Mouse (Mus musculus) heart, adult 8-10 months (tissue): ENCODE measurements at regions not wholly inside any gene's neighbourhood (a gene's known extent, or its start where the extent isn't known, plus 50 kb on each side); places are given as distances from the start of the nearest gene placed in this dataset.

Experiments used
- DNase-seq: peaks from one replicate; pipeline ENCODE4 v3.0.0; 2022; ENCODE audit warnings: low spot score

DNA sequence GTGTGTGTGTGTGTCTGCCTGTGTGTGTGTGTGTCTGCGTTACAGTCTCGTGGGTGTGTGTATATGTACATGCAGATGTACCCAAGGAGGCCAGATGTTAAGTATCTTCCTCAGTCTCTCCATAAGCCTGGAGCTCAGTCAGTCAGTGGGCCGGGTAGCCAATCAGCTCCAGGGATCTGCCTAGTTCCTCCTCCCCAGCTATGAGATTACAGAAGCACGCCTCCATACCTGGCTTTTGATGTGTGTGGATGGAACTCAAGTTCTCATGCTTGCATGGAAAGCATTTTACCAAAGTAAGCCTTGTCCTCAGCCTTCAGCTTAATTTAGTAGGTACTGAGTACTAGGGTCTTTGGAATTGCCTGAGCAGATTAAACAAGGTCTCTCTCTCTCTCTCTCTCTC is 91.0 kb upstream of the Cadm1 start:
- DNase-seq: no peak

DNA sequence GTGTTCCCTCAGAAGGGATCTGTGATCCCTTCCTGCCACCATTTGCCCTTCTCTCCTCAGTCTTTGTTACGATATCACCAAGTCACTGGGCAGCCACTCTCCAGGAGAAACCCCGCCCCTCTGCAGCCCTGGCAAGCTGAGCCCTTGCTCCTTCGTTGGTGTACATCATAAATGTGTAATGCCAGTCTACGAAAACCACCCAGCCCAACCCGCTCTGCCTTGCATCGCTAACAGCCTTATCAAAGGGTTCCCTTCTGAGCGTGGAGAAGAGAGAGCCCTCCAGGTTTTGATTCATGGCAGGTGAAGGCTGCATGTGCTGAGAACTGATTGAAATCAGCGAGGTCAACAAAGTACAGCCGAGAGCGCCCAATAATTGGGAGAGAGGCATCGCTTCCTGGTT is 90.5 kb upstream of the Cadm1 start:
- DNase-seq: no peak

DNA sequence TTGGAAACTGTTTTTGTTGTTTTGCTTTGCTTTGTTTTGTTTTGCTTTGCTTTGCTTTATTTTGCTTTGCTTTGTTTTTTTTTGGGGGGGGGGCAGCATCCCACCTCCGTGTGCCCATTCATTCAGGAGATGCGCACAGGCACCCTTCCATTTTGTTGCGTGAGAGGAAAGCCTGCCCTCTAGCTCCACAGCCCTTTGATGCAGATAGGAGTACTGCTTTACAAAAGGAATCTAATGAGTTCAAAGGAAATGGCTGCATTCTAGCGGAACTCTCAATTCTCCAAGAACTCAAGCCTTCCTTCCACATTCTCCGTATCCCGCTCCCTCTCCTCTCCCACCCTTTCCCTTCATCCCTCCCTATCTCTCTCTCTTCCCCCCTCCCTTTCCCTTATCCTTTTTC is 89.8 kb upstream of the Cadm1 start:
- no peak for DNase-seq

DNA sequence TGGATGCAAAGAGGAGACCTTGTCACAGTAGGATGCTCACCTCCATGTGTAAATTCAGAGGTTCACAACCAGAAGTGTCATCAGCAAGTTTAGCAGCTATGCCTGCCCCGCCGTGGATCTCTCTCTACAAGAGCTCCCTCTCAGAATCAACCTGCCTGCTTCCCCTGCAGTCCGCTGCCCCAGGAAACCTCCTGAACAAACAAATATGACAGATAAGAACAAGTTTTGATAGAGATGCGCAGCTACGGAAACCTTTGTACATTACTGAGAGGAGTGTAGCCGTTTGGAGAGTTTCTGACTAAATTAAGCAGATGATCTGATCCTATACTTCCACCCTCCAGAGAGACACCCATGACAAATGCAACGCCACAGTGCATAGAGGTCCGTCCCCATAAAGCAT is 88.8 kb upstream of the Cadm1 start:
- DNase-seq: no peak

DNA sequence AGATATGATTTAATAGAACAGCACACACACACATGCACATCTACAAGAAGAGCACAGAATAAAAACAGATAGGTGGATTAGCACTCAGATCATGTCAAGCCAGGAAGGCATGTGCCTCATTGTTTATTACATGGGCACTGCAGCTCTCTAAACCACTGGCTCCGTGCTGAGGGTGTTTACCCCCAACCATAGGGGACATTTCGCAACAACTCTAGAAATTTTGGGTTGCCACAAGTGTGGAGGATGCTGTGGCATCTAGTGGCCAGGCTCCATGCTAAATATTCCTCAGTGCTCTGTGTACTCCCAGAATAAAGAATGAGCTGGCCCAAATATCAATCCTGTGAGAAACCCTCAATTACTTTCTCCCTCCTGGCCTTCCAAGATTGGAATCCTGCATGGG is 85.8 kb upstream of the Cadm1 start:
- DNase-seq: no peak

DNA sequence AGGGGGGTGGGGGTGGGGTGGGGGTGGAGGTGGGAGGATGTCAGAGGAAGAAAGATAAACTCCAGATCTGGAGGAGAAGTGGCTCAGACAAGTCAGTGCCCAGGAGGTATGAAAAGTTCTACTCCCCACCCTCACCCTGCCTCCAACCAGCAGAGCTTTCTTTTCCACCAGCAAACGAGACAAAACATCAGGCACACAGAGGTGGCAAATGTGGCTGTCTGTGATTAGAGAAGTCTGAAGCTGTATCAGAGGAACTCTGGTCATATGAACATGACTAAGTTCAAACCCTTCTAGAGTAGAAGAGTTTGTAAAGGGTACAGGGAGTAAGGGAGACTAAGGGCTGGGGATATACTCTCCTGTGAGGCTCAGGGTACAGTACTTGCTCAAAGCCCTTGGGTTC is 85.2 kb upstream of the Cadm1 start:
- DNase-seq: no peak

DNA sequence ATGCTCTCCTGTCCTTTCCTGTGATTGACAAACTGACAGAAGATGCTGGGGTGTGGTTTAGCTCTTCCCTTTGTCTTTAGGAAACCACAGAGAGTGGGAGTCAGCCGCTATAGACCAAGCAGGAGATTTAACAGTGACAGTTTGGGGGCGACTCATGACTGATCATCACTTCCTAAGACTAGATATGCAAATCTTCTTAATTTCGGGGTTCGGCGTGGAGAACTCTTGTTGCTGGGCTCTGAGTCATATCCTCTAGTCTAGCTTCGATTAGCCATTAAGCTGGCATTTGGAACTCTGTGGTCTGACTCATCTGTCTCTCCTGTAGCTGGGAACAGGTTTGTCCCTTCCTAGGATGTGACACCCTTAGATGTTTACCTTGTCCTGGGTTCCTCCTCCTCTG is 84.6 kb upstream of the Cadm1 start:
- no peak for DNase-seq

DNA sequence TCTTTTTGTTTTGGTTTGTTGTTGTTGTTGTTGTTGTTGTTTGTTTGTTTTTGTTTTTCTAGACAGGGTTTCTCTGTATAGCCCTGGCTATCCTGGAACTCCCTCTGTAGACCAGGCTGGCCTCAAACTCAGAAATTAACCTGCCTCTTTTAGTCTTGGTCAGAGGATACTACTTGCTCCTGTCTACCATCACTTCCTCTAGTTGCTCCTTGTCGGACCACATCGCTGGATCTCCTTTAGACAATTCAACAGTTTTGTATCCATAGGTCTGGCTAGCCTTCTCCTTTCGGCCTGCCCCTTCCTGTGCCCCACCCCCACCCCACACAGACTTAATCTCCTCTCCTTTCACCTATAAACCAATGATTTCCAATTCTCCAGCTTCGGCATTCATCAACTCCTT is 77.2 kb upstream of the Cadm1 start:
- no peak for DNase-seq

DNA sequence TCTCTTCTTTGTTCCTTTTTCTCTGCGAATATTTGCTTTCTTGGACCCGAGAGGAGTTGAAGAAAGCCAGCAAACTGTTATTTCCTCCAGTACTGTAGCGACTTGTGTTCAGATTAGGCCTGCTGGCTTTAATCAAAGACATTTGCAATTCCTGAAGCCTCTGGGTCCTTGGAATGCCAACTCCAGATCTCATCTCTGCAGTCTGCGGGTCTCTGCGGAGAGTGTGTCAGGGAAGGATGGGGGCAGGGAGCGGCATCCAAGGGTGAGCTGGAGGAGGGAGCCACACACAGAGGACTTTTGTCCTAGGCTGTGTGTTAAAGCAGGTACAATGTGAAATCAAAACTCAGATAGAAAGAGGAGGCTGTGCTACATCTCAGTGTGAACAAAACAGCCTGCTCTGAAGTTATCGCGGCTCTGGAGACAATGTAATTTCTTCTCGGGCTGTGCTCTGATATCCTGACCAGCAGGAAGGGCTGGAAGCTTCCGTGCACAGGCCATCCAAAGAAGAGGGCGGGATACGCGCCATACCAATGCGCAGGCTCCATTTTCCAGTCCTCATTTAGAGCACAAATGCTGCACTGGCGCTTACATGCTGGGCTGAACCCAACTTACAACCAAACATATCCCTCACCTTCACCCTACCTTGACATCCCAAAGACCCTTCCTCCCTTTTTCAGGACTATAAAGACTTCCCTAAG is 71.1 kb upstream of the Cadm1 start:
- peak; percentile 42 for DNase-seq

DNA sequence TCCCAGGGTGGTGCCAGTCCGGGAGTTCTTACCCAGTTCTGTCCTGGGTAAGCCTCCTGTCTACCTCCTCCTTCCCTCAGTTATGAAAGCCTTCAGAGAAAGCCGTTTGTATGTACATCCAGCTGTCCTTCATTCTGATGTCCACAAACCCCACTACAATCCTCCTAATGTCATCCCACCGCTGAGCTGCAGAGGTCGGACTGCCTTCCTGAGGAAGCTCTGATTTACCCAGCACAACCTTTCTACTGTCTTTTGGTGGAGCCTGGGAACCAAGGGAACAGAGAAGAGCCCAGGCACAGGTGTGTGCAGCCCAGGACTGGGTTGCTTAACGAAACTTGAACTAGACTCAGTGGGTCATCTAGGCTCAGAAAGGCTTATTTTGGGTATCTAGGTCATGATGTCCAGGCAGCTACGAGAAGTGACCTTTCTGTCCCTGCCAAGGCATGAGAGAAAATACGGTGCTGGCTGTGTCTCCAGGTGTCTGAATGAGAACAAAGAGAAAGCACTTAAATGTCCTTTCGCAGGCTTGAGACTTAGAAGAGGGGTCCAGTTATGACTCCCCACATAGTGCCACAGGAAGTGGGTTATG is 70.4 kb upstream of the Cadm1 start:
- no peak for DNase-seq

DNA sequence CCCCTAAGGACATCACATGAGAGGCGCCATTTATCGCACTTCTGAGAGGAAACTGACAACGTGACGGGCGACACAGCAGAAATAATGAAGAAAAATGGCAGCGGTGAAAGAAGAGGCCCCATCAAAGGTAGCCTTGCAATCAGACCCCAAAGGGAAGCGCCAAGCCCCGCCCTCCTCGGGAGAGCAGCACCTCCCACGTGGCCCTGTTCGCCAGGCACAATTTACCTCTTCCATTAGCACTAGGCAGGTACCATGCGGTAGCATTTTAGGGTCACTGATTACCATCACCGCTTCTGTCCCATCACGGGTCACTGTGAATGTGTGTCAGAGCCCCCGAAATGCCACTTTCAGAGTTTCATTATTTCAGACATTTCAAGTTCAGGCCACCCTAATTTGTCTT is 69.7 kb upstream of the Cadm1 start:
- no peak for DNase-seq

DNA sequence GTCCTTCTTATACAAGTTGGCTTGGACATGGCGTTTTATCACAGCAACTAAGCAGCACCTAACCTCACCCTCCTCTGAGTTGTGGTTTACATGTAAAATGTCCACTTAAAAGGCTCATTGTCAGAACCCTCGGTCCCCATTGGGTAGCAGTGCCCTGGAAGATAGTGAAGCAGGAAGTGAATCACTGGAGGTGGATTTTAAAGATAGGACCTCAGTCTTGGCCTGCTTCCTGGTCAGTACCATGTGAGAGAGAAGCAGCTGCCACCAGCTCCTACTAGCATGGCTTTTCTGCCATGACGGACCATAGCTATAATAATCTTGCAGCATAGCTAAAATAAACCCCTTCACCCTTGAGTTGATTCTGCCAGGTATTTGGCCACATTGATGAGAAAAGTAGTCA is 68.1 kb upstream of the Cadm1 start:
- no peak for DNase-seq

DNA sequence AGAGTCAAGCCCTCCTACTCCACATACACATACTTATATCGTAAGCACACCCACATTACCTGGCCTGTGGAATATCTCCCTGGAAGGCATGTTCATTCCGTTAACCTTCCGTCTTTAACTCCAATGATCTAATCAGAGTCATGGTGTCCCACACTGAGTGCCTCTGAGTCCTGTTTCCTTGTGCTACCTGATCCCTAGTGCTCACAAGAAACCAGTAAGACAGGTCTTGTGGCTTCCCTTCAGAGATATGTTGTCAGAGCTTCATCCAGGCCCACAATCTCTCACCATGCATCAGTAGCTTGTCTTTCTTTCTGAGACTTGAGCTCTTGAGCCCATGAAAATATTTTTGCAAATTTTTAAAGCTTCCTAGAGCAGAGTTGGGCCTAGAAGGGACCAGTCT is 63.2 kb upstream of the Cadm1 start:
- DNase-seq: no peak

DNA sequence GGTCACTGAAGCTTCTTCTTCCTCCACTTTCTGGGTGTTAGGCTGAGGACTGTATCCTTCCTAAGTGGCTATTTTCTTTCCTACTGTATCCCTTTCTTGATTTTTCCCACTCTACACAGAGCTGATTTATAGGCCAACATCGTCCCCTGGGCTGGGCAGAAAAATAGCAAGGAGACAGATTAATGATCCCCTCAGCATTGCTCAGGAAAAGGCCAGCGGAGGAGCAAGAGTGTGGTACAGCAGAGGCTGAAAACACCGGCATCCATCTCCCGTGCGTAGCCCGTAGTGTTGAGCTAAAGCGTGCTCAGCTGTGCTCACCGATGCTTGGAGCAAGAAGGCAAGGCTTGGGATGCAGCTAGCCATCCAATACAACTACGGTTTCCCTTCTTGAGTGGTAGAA is 62.2 kb upstream of the Cadm1 start:
- DNase-seq: no peak

DNA sequence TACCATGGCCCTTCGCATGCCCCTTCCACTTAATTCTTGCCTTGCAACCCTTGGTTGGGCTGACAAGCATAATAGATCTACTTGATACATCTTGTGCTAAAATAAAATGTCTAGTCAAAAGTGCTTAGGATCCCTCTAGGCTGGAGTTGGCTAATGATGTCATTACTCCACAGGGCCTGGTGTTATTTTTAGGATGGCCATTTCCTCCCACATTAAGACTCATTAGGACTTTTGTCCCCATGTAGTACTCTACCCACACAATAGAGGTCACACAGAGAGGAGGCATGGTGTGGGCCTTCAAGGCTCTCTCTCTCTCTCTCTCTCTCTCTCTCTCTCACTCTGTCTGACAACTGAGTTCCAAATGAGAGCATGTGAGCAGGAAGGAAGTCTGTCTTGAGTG is 60.4 kb upstream of the Cadm1 start:
- no peak for DNase-seq

DNA sequence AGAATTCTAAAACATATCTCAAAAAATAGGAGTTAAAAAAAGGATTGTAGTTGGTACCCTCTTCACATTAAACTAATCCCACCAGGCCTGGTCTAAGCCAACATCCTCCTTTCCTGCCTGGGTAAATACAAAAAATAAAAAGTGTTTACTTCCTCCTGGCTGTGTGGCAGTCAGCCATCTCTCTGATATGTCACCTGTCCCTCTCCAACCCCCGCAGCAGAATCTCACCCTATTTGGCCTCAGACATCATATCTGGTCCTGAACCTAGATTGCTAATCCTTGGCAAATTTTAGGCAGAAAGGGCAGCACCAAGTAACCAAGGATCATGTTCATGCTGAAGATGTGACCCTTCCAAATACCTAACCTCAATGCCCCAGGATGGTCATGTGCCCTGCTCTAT is 59.2 kb upstream of the Cadm1 start:
- no peak for DNase-seq

DNA sequence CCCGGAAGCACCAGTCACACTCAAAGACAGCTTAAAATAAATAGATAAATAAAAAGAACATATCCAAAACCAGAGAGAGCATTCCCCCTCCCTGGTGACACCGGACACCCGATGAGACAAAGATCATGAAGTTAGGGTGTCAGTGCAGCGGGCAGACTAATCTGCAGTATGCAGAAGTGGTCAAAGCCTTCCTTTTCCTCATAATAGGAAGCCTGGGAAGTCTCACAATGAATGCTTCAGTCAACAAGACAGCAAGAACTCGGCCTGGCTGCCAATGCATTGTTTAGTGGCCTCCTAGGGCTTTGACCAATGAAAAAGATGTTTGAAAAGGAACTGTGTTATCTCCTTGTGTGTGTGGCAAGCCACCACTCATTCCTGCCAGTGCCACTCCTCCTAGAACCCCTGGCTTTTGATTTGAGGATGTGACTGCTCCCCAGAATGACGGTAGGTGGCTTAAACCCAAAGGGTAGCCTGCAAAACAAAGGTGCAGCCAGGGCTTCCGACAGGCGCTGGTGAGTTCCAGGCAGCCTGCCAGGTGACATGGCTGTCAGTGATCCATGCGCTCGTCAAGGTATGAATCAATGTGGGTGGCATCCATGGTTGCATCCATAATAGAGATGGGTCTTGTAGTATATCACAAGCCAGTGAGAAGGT is 58.1 kb upstream of the Cadm1 start:
- DNase-seq: peak; percentile 31

DNA sequence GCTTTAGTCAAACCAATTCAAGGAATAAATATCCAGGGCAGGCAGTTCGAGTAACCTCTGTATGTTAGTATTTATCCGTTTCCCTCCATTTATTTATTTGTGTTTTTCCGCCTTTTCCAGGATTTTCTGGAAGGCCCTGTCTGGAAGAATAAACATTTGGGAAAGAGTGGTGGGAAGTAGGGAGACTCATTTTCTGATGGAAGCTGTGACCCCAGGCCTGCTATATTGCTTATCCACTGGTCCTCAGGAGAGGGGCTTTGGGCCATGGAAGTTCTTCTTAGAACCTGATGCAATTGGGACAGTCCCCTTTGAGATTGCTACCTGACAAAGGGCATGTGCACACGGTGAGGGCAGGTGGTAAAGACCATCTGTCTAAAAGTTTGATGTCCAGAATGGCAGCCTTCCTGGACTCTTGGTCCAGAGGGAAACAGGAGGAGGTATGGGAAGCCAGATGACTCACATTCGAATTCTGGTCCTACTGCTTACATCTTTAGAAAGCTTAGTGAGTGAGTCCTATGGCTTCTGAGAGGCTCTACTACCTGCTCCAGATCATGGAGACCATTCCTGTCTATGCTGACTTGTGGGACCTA is 56.1 kb upstream of the Cadm1 start:
- DNase-seq: no peak

DNA sequence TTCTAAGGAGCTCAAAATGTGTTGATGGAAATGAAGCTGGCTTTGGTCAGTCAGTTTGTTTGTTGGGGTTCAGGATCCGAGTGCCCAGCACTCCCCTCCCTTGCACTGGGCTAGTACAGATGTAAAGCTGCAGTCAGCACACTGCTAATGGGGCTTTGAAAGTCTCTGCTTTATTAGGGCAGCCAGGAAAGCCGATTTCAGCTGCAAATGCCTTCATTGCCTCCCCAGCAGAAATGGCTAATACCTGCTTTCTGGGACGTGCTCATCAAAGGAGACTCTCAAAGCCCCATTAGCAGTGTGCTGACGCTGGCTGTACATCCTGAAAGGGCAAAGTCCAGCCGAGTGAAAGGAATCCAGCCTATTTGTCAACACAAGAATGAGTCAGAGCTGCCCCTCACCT is 55.2 kb upstream of the Cadm1 start:
- DNase-seq: no peak

DNA sequence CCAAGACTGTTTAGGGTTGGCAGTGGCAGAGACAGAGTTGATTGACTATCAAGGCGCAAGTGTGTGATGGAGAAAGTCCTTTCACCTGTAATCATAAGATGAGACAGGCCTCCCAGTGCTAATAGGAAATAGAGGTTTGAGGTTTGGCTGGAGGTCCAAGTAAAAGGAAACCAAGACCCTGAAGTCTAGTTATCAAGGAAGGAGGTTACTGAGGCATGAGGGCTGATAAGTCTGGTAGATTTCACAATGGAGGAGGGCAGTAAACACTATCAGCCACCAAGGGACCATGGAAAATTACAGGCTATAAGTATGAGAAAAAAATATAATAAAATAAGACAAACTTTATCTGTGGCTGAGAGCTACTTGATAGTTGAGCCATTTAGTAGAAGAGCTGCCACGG is 52.1 kb upstream of the Cadm1 start:
- DNase-seq: no peak
